Mouse (Mus musculus) urinary bladder, postnatal 14 days (tissue): ENCODE measurements around the gene Ppie.
A peak's percentile ranks its signal among the peaks of the same experiment; 100 is the strongest.
"Not testable (repeated sequence)": the region's sequence is repeated elsewhere in the genome, so short reads cannot be mapped to it uniquely, and the experiment has no call there.

Source experiments
- DNase-seq: peaks from one replicate; pipeline ENCODE4 v3.0.0; 2021; ENCODE audit warnings: low spot score

The Ppie gene

DNA sequence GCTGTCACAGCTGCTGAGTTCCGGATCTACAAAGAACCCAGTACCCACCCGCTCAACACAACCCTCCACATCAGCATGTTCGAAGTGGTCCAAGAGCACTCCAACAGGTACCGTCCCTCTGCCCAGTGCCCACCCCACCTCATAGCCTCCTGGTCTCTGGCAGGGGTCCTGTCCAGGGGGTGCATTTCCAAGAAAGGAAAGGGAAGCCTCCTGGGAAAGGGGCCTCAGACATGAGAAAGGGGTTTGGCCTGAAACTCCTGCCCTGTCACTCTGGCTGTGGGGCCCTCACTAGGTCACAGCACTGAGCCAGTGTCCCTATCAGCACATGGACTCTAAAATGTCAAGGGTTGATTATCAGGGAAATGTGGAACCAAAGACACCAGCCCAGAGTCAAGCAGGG lies 25.1 kb downstream of the Ppie start:
- DNase-seq, result not testable (repeated sequence)

DNA sequence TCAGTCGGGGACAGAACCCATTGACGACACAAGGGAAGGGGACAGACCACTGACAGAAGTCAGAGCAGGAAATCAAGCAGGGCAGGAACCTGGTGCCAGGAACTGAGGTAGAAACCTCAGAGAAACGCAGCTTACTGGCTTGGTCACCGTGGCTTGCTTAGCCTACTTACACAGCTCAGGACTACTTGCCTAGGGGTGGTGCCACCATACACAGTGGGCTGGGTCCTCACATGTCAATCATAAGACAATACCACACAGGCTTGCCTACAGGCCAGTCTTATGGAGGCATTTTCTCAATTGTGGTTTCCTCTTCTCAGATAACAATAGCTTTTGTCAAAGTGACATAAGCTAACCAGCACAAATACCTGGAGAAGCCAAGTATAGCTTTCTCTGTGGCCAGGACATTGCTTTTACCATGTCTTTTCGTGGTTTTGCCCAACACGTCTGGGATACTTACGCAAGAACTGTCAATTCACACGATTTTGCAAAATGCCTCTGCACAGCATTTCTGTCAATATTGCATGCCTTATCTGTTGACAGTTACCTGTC lies 27.5 kb downstream of the Ppie start:
- DNase-seq, result no peak

DNA sequence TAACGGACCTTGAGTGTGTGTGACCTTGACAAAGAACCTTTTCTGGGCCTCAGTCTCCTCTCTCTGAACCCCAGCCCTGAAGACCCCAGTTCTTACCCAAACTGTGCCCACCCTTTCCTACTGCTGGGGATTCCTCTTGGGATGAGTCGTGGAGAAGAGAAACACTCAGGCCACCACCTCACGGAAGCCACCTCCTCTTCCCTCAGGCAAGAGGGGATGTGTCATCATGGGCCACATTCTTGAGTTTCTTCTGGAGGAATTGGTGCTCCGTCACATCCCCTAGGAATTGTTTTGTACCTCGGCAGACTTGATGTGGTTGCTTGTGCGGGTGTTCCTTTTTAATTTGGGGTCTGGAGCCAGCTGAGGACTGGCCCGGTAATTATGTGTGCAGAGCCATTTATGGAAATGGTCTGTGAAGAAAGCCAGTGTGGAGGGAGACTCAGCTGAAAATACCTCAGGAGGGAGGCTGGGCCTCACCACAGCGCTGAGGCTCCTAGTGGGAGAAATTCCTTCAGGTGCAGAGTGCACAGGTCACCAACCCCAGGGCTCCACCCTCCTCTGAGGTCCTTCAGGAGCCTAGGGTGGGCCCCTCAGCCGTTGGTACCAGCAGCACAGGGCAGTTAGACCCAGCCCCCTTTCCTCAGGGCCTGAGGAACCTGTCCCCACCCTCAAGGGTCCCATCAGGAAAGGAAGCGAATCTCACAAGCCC lies 28.3 kb downstream of the Ppie start:
- DNase-seq, result not testable (repeated sequence)

DNA sequence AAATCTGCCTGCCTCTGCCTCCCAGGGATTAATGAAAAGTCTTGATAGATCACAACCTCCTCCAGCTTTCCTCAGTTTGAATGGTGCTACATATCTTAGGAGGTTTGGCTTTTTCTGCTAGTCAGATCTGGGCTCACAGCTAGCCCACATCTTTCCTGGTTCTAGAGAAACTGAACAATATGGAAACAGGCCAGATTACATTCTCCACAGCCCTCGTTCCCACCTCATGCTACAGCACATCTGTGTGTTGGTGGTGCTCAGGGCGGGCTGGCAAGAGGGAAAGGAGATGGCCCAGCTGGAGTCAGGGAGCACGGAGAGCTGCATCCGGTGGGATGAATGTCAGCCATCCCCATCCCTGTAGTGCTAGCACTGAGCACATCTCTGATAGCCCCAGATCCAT lies 29.0 kb downstream of the Ppie start:
- DNase-seq, result no peak

DNA sequence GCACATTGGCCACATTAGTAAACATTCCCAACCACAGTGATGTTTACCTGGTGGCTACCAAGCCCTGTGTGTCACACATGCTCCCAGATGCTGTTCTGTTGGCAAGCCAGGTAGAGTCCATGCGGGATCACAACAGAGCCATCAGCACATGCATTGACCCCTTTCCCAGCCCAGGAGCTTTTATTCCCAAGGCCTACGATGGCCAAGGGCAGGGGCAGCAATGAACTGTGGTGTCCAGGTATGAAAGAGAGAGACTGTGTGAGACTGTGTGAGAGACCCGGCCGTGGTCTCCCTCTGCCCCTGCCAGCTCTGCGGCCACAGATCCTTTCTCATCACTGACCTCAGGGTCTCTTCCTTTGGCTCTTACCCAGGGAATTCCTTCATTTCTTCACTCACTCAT lies 31.7 kb downstream of the Ppie start:
- DNase-seq, result no peak

DNA sequence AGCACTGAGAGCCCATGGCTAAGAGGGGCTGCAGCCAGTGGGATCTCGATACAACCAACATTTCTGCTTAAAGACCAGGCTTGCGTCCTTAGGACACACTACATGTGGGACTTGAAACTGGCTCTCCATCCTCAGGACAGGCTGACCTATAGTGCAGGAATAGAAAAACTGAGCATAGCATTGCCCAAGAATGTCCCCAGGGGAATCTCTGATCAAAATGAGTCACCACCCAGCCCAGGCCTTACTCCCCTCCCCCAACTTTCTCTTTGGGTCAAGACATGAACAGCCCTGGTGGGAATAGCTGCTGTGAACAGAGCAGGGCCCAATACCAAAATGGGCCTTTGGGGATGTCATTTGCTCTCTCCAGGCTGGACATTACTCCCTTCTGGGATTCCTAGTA lies 32.9 kb downstream of the Ppie start:
- no peak for DNase-seq

DNA sequence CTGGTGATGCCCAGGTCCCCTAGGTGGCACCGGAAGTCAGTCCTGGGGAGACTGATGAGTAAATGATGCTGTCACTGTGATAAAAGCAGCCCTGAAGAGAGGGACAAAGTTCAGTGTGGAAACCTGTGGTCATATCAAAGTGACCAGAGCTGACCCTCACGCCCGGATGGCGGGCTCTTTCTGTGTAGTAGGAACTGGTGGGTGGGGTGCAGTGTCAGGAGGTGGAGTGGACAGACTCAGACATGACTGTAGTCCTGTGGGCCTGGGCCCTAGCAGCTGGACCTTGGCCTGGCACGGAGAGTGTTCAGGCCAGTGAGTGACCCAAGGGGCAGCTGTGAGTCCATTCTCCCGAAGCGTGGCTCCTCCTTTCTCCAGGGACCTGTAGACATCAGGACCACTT lies 33.8 kb downstream of the Ppie start:
- DNase-seq, result not testable (repeated sequence)

DNA sequence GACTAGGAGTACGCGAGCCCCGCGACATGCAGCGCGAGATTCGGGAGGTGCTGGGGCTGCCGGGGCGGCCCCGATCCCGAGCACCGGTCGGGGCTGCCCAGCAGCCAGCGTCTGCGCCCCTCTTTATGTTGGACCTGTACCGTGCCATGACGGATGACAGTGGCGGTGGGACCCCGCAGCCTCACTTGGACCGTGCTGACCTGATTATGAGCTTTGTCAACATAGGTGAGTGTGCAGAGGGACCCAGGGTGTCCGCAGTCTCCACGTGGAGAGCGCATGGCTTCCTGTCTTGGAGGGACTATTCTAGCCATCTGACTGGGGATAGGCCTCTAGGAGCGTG lies 34.3 kb downstream of the Ppie start:
- DNase-seq, result no peak

DNA sequence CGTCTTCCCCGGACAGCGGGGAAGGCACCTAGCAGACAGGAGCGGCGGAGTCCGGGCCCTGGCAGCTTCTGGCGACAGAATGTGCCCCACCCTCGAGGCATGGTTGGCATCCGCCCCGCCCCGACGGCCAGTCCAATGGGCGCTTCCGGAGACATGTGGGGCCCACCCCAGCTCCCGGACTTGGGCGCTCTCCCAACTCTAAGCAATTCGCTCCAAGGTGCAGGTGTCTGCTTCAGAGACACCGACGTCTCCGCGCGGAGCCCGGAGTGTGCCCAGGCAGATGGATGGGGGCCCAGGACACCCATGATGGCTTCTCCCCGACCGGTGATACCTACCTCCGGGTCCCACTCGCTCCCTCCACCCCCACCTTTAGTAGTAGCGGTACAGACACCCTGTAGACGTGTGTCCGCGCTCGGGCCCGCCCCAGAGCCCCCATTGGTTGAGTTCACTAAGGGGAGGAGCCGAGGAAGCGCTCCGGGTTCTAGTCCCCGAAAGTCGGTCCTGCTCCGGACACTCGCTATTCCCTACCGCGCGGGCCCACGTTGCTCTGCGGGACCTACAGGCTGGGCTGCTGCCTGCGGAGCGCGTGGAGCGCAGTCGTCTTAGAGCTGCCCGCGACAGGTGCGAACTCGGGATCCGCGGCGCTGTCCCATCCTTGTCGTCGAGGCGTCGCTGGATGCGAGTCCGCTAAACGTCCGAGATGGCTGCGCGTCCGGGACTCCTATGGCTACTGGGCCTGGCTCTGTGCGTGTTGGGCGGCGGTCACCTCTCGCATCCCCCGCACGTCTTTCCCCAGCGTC lies 34.9 kb downstream of the Ppie start, which contains the start of gene Bmp8b:
Gene Bmp8b, plus strand, starts transcription at position 515 of the 800 bp plus-strand sequence.
- peak; percentile 62 for DNase-seq

DNA sequence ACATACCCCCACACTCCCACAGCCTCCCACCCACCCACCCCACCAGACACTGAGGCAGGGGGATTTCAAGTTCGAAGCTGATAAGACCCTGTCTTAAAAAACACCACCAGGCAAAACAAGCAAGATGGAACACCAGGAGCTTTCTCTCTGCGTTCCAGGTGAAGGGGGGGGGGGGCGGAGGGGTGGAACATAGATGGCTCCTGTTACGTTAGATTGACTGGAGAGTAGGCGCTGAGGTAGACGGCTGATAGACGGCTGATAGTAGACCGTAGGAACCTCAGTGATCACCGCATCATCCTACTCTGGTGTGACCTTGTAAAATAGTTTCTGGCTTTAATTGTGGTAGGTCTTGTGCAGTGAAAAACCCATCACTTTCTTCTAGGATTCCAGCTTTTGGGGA lies 45.9 kb downstream of the Ppie start:
- no peak for DNase-seq

DNA sequence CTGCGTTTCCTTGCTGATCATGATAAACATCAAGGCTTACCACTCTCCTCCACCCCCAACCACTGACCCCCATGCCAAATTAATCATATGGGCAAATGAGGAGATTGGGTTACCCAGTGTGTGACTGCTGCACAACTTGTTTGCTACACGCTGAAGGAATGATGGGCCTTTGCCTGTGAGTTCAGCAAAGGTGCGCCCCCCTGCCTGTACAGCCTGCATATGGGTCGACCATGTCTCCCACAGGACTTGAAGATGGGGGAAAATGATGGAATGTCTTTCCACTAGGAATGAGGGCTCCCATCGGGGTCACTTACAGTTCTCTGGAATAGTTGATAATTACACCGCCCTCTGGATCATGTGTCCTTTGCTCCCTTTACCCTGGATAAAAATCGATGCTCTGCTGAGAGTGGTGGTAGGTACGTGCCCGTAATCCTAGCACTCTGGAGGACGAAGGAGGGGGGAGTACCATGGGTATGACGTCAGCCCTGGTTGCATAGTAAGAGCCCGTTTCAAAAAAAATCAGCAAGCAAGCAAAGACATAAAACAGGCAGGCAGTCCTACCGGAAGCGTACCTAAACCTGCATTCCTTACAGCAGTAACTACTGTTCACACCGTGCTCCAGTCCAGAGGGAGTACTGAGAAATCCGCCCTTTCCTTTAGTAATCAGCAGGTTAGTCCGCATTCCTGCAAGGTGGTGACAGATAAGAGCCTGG lies 46.5 kb downstream of the Ppie start:
- DNase-seq, result peak; percentile 66

DNA sequence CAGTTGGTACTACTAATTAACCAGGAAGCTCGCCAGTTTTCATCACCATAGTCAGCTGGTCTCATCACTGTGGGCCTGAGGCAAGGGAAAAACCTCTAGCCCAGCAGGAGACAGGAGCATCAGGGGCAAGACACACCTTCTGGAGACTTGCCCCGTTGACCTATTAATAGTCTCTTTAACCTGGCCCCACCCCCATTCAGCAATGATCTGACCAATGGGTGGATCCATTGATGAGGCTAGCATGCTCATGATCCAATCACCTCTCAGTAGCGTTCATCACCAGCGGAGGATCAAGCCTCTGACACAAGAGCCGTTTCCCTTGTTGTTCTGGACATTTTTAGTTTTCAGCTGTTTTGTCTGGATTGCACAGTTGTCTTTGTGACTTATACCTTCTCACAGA lies 47.1 kb downstream of the Ppie start:
- DNase-seq, result no peak

DNA sequence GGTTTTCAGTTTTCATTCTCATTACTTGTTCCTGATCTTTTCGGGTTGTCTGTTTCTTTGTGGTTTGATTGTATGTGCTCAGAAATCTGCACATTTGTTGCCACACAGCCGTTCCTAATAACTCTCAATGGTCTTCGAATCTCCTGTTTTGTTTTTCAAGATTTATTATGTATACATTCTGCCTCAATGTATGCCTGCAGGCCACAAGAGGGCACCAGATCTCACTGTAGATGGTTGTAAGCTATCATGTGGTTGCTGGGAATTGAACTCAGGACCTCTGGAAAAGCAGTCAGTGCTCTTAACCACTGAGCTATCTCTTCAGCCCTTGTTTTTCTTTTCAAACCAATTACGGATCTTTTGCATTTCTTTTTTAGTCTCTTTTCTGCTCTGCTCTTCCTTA lies 53.4 kb downstream of the Ppie start:
- no peak for DNase-seq

DNA sequence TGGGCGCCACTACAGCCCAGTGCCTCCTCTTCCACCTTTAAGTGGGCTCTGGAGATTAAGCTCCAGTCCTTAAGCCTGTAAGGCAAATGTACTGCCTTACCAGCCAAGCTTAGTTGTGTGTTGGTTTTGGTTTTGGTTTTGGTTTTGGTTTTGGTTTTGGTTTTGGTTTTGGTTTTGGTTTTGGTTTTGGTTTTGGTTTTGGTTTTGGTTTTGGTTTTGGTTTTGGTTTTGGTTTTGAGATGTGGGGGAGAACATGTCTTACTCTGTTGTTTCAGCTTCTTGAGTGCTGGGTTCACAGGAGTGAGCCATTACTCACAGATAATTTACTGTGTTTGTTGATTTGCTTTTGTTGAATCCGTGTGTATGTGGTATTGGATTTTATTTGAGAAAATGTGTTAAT lies 54.5 kb downstream of the Ppie start:
- no peak for DNase-seq

DNA sequence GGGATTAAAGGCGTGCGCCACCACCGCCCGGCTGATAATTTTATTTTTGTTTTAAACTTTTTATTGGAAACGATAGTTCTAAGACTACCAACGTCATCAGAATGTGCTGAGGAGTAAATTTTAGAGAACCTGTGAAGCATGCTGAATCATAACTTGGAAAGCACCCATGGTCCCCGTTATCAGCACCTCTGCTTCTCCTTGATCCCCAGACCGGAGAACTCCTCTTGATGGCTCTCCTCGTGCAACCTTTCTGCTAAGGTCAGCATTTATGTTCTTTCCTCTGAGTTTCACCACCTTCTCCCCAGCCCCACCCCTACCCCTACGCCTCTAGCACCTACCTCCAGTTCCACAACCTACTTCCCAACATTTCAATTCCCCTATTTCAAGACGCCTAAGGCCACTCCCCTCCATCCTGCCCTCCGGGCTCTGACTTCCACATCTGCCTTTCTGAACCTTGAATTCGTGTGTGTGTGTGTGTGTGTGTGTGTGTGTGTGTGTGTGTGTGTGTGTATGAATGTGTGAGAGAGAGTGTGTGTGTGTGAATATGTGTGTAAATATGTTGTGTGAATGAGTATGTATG lies 56.3 kb downstream of the Ppie start:
- no peak for DNase-seq

DNA sequence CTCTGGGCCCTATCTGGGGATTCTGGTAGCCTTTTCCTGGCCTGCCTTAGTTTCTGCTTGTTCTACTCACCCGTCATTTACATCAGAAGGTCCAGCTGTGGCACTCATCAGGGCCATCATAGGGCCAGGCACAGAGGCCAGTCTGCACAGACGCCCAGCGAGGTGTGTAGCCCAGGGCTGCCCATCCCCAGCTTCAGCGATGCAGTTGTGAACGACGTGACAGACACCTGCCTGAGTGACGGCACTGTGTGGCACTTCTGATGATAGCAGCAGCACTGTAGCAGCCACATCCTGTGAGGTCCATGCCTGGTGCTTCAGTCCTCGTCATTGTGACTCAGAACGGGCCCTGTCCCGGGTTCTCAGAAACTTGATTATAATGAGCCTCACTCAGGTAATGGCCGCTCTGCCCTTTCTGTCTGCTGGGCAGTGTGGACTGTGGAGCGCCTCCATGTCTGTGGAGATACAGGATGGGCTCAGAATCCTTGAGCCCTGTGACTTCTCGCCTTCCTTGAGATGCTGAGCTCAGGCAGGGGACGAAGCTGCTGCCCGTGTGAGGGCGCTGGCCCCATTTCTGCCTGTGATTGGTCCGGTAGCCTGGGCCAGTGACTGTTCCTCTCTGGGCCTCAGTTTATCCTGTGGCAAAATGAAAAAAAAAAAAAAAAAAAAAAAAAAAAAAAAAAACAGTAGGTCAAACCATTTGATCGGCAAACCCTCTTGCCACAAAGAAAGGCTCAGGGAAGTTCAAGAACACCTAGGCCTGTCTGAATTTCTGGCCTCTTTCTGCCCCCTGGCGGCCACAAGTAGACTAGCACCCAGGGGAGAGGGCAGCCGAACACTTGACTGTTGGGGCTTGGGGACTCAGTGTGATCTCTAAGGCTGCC lies 57.2 kb downstream of the Ppie start:
- DNase-seq, result peak; percentile 48

DNA sequence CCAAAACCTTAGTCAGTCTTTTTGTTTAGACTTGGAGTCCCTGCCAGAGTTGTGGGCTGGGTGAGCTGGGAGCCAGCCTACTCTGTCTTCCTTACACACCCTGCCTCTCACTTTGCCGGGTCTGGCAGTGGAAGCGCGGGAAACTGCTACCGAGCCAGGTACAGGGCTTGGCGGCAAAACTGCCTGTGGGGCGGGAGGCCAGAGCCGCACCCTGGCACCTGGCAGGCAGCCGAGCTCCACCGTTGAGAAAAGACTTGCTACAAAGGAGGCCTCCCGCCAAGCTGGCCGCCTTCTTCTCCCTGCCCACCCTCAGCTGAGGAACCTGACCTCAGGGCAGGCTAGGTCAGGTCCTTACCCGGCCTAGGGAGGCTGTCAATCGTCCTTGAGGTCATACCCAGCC lies 59.0 kb downstream of the Ppie start:
- peak; percentile 86 for DNase-seq

DNA sequence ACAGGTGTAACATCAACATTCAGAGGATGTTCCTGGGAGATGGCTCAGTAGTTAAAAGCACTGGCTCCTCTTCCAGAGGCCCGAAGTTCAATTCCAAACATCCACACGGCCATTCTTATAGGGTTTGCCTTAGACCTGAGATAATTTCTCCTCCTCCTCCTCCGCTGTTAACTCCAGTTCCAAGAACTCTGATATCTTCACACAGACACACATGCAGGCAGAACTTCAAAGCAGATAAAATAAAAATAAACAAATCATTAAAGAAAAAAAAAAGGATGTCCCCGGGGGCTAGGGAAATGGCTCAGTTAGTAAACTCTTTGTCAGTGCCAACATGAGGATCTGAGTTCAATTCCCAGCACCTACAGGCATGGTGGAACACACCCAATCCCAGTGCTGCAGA lies 61.5 kb downstream of the Ppie start:
- no peak for DNase-seq
